Comparison of ENCODE assay signal across 17 mouse cellular contexts in genomic region chr16:31035651-31036245, GRCm38 (mm10). TPM values are rescaled to one million over a fixed set of nuclear protein-coding genes. Genes with fewer than 3 reads are reported as not detected.
DNase-seq lines count a peak whose midpoint lies in the region; ATAC-seq lines count a peak whose summit lies in the region.
"Had no signal": no experiment of that assay in that cellular context is flagged by ENCODE, and none has a peak within 500 bp of the region (broad histone marks: within the 10 kb centered on the region; RNA-seq: fewer than 3 reads in every experiment).

No protein-coding gene starts in this region.

- 83% methylated on average over 8 of the region's 8 CpGs for WGBS in heart, embryonic 16.5 days
- 87% methylated on average over 8 of the region's 8 CpGs for WGBS in midbrain, embryonic 16.5 days
- 92% methylated on average over 8 of the region's 8 CpGs for WGBS in midbrain, embryonic 11.5 days
- WGBS in embryonic facial prominence, embryonic 14.5 days = 63% methylated on average over 8 of the region's 8 CpGs
- 82% methylated on average over 8 of the region's 8 CpGs for WGBS in midbrain, embryonic 15.5 days

- ATAC-seq in heart, embryonic 16.5 days (replicated peaks; ENCODE audit: extremely low read depth, insufficient read depth, low FRiP score) = no peak
- peak; percentile 36; the same call in 1 of the 2 replicates for ATAC-seq in midbrain, embryonic 16.5 days
- ATAC-seq in midbrain, embryonic 11.5 days (ENCODE audit: low FRiP score) = no peak
- ATAC-seq in embryonic facial prominence, embryonic 14.5 days (ENCODE audit: low read depth) = peak; percentile 70; the same call in 1 of the 2 replicates
- ATAC-seq in midbrain, embryonic 15.5 days (replicated peaks) = no peak
- ATAC-seq: hindbrain, embryonic 16.5 days had no signal

- H3K4me2 ChIP-seq in heart, embryonic 16.5 days (ENCODE audit: low read depth, low read length) = no peak overlapping the region
- H3K4me2 ChIP-seq in midbrain, embryonic 16.5 days (ENCODE audit: low read length) = no peak overlapping the region
- no peak overlapping the region for H3K4me2 ChIP-seq in midbrain, embryonic 11.5 days
- no peak overlapping the region for H3K4me2 ChIP-seq in embryonic facial prominence, embryonic 14.5 days (ENCODE audit: low read depth, low read length)
- no peak overlapping the region for H3K4me2 ChIP-seq in midbrain, embryonic 15.5 days

- intact Hi-C loops in heart, postnatal 10 days (cut with DNase I) = no loop called here
- intact Hi-C loops in left cerebral cortex, postnatal 36 days (cut with DNase I) = no loop called here

- H3K4me1 ChIP-seq in heart, embryonic 16.5 days (ENCODE audit: control insufficient read depth, insufficient read depth, low read length) = peaks cover 26% of the 10 kb centered on the region
- H3K4me1 ChIP-seq in midbrain, embryonic 16.5 days (ENCODE audit: control insufficient read depth, insufficient read depth, low read length) = peaks cover 5% of the 10 kb centered on the region
- H3K4me1 ChIP-seq in midbrain, embryonic 11.5 days (ENCODE audit: control insufficient read depth, insufficient read depth, low read length) = peaks cover 9% of the 10 kb centered on the region
- peaks cover 18% of the 10 kb centered on the region for H3K4me1 ChIP-seq in embryonic facial prominence, embryonic 14.5 days (ENCODE audit: control insufficient read depth, insufficient read depth, low read length)
- H3K4me1 ChIP-seq in midbrain, embryonic 15.5 days = peaks cover 11% of the 10 kb centered on the region; the same call in 1 of the 2 replicates

- no peaks in the 10 kb centered on the region for H3K27me3 ChIP-seq in heart, embryonic 16.5 days (ENCODE audit: control insufficient read depth, insufficient read depth, low read length)
- H3K27me3 ChIP-seq in midbrain, embryonic 16.5 days (ENCODE audit: control insufficient read depth, insufficient read depth, low read depth, low read length) = no peaks in the 10 kb centered on the region
- no peaks in the 10 kb centered on the region for H3K27me3 ChIP-seq in midbrain, embryonic 11.5 days (ENCODE audit: control insufficient read depth, insufficient read depth, low read length)
- H3K27me3 ChIP-seq in embryonic facial prominence, embryonic 14.5 days (replicated peaks; ENCODE audit: control insufficient read depth, insufficient read depth, low read length) = no peaks in the 10 kb centered on the region
- H3K27me3 ChIP-seq in midbrain, embryonic 15.5 days (replicated peaks) = no peaks in the 10 kb centered on the region

- H3K36me3 ChIP-seq in heart, embryonic 16.5 days (ENCODE audit: control insufficient read depth, insufficient read depth) = no peaks in the 10 kb centered on the region
- no peaks in the 10 kb centered on the region for H3K36me3 ChIP-seq in midbrain, embryonic 16.5 days (ENCODE audit: control insufficient read depth, insufficient read depth, low read length)
- H3K36me3 ChIP-seq in midbrain, embryonic 11.5 days (ENCODE audit: control insufficient read depth, insufficient read depth, low read length) = no peaks in the 10 kb centered on the region
- no peaks in the 10 kb centered on the region for H3K36me3 ChIP-seq in embryonic facial prominence, embryonic 14.5 days (ENCODE audit: control insufficient read depth, insufficient read depth, low read length)
- no peaks in the 10 kb centered on the region for H3K36me3 ChIP-seq in midbrain, embryonic 15.5 days (replicated peaks)

- no peaks in the 10 kb centered on the region for H3K9me3 ChIP-seq in heart, embryonic 16.5 days (replicated peaks; ENCODE audit: control insufficient read depth, low read length)
- H3K9me3 ChIP-seq in midbrain, embryonic 16.5 days (replicated peaks; ENCODE audit: control insufficient read depth, low read length, poor library complexity, severe bottlenecking) = no peaks in the 10 kb centered on the region
- no peaks in the 10 kb centered on the region for H3K9me3 ChIP-seq in midbrain, embryonic 11.5 days (ENCODE audit: control insufficient read depth, low read length)
- no peaks in the 10 kb centered on the region for H3K9me3 ChIP-seq in embryonic facial prominence, embryonic 14.5 days (ENCODE audit: control insufficient read depth, low read length)
- no peaks in the 10 kb centered on the region for H3K9me3 ChIP-seq in midbrain, embryonic 15.5 days

- no peak for DNase-seq in heart, postnatal 10 days
- no peak for DNase-seq in midbrain, embryonic 11.5 days (ENCODE audit: low spot score, missing footprints)
- peak; percentile 87 for DNase-seq in embryonic facial prominence, embryonic 14.5 days (ENCODE audit: low spot score)
- no peak for DNase-seq in left cerebral cortex, postnatal 36 days (ENCODE audit: low spot score in 2 of 2)
- DNase-seq: adrenal gland, postnatal 25 days; cerebellum, postnatal 10 days; embryo, embryonic 11 days; kidney, adult 18-20 months; kidney, postnatal 36 days; layer of hippocampus, postnatal 36 days; midbrain, embryonic 14.5 days; thymus, postnatal 36 days had no signal

- no peak overlapping the region for H3K4me3 ChIP-seq in heart, embryonic 16.5 days (ENCODE audit: low read length)
- H3K4me3 ChIP-seq in midbrain, embryonic 16.5 days (ENCODE audit: low read depth, low read length) = no peak overlapping the region
- no peak overlapping the region for H3K4me3 ChIP-seq in midbrain, embryonic 11.5 days (ENCODE audit: low read depth, low read length)
- H3K4me3 ChIP-seq in embryonic facial prominence, embryonic 14.5 days (ENCODE audit: low read depth, low read length) = no peak overlapping the region
- no peak overlapping the region for H3K4me3 ChIP-seq in midbrain, embryonic 15.5 days

- no peak overlapping the region for H3K9ac ChIP-seq in heart, embryonic 16.5 days (ENCODE audit: low read length)
- no peak overlapping the region for H3K9ac ChIP-seq in midbrain, embryonic 16.5 days (ENCODE audit: low read depth, low read length)
- H3K9ac ChIP-seq in midbrain, embryonic 11.5 days (ENCODE audit: low read length) = no peak overlapping the region
- no peak overlapping the region for H3K9ac ChIP-seq in embryonic facial prominence, embryonic 14.5 days (ENCODE audit: low read depth, low read length)
- no peak overlapping the region for H3K9ac ChIP-seq in midbrain, embryonic 15.5 days

- H3K27ac ChIP-seq in heart, embryonic 16.5 days (ENCODE audit: low read length) = peak overlapping the region; percentile 37; the same call in 1 of the 2 replicates
- H3K27ac ChIP-seq in midbrain, embryonic 16.5 days (ENCODE audit: low read length) = no peak overlapping the region
- H3K27ac ChIP-seq in midbrain, embryonic 11.5 days (ENCODE audit: low read depth, low read length) = no peak overlapping the region
- H3K27ac ChIP-seq in embryonic facial prominence, embryonic 14.5 days (replicated peaks; ENCODE audit: low read depth, low read length) = peak overlapping the region; percentile 61
- H3K27ac ChIP-seq in midbrain, embryonic 15.5 days = no peak overlapping the region
- H3K27ac ChIP-seq: stomach, postnatal 0 days had no signal

RNA-seq across cellular contexts. Expression of gene Xxylt1, which starts 45.5 kb away (rescaled TPM):
- 8.0 and 8.4 TPM in 2 replicates for polyA plus RNA-seq in heart, embryonic 16.5 days (2015; fragmentation: Nextera tagmentation; extraction: Ambion mirVana)
- 10 to 100 TPM; 15.8 to 17.6 TPM for total RNA-seq in heart, postnatal 10 days (2021)
- polyA plus RNA-seq in midbrain, embryonic 16.5 days (2015; fragmentation: Nextera tagmentation; extraction: Ambion mirVana) = 12.4 and 13.7 TPM in 2 replicates
- polyA plus RNA-seq in midbrain, embryonic 11.5 days (2014; fragmentation: Nextera tagmentation; extraction: Ambion mirVana) = 11.7 and 12.7 TPM in 2 replicates
- 19.1 and 21.2 TPM in 2 replicates for polyA plus RNA-seq in embryonic facial prominence, embryonic 14.5 days (2014; fragmentation: Nextera tagmentation; extraction: Ambion mirVana)
- total RNA-seq in left cerebral cortex, postnatal 36 days (2021) = 10 to 100 TPM; 21.2 to 22.7 TPM
- polyA plus RNA-seq in midbrain, embryonic 15.5 days (2015; fragmentation: Nextera tagmentation; extraction: Ambion mirVana) = 11.9 and 12.5 TPM in 2 replicates

Comparison
In these comparisons a context has a peak if more than half of its experiments do, and no peak if none do; other contexts are left out.
1. ATAC-seq: peak in midbrain, embryonic 16.5 days (single experiment) and embryonic facial prominence, embryonic 14.5 days (single experiment); none in heart, embryonic 16.5 days (single experiment), midbrain, embryonic 11.5 days (single experiment) and midbrain, embryonic 15.5 days (single experiment).
2. H3K27ac ChIP-seq: peak in heart, embryonic 16.5 days (single experiment) and embryonic facial prominence, embryonic 14.5 days (single experiment); none in midbrain, embryonic 16.5 days (single experiment), midbrain, embryonic 11.5 days (single experiment) and midbrain, embryonic 15.5 days (single experiment).